Mouse (Mus musculus) G1E (cell line): ENCODE measurements around the gene Nckap5. TPM values are rescaled to one million over a fixed set of nuclear protein-coding genes. Genes with fewer than 3 reads are reported as not detected.
"Not testable (repeated sequence)": the region's sequence is repeated elsewhere in the genome, so short reads cannot be mapped to it uniquely, and the experiment has no call there.

Experiments
- ATAC-seq: 2 replicates; pipeline ENCODE4 v1.8.0; 2016; ENCODE audit warnings: mild to moderate bottlenecking; ENCODE audit not compliant: insufficient number of reproducible peaks, poor library complexity, low FRiP score, severe bottlenecking; ENCODE audit errors: extremely low read depth
- DNase-seq: peaks from one replicate; pipeline ENCODE4 v3.0.0; 2012; ENCODE audit warnings: low spot score
- H3K27me3 ChIP-seq: 2 replicates; pipeline ENCODE4 v1.6.1; 2012; ENCODE audit warnings: mild to moderate bottlenecking, low read length, inconsistent platforms; ENCODE audit not compliant: insufficient read depth
- H3K36me3 ChIP-seq: replicated peaks from 2 replicates; pipeline ENCODE3; 2012; ENCODE audit warnings: mild to moderate bottlenecking, inconsistent platforms
- H3K4me1 ChIP-seq: 2 replicates; pipeline ENCODE4 v1.6.1; 2012; ENCODE audit warnings: low read depth, low read length, inconsistent platforms, mixed read lengths; ENCODE audit not compliant: insufficient read depth
- H3K4me3 ChIP-seq: 2 replicates; pipeline ENCODE4 v1.5.1; 2012; ENCODE audit warnings: low read depth, mild to moderate bottlenecking, inconsistent platforms, low read length, moderate library complexity, mixed read lengths
- H3K9me3 ChIP-seq: replicated peaks from 2 replicates; pipeline ENCODE4 v1.6.1; 2012; ENCODE audit warnings: inconsistent platforms
- CTCF ChIP-seq: IDR thresholded peaks from 2 replicates; pipeline ENCODE4 v1.5.1; 2012; ENCODE audit warnings: low read depth, low read length, inconsistent platforms, mixed read lengths
- GATA1 ChIP-seq: IDR thresholded peaks from 2 replicates; pipeline ENCODE4 v1.6.1; 2012; ENCODE audit warnings: borderline replicate concordance, low read length, inconsistent platforms, mixed read lengths
- GATA2 ChIP-seq: IDR thresholded peaks from 2 replicates; pipeline ENCODE4 v1.6.1; 2012; ENCODE audit warnings: low read depth, low read length, inconsistent platforms, borderline replicate concordance
- POLR2AphosphoS5 ChIP-seq: IDR thresholded peaks from 2 replicates; pipeline ENCODE4 v1.6.1; 2012; ENCODE audit warnings: low read depth, low read length, inconsistent platforms; ENCODE audit not compliant: insufficient replicate concordance
- TAL1 ChIP-seq: conservative IDR thresholded peaks from 2 replicates; pipeline ENCODE4 v1.6.1; 2012; ENCODE audit warnings: low read depth, low read length, inconsistent platforms, mixed read lengths
- polyA plus RNA-seq: library from polyadenylated mRNA; stranded (reverse); fragments of >175 nt; gene quantifications from 2 replicates; pipeline ENCODE4 v1.2.3, GENCODE M21; 2012
- total RNA-seq, 2 experiments: library from RNA; stranded (forward) in 1 of 2; stranded (reverse) in 1 of 2; fragments of 200-1000 nt in 1 of 2; fragments of >200 nt in 1 of 2; fragmentation: Nextera tagmentation in 1 of 2; gene quantifications; 2 replicates each; pipeline ENCODE4 v1.2.3; 2014 to 2017

The Nckap5 gene
- total and polyA plus RNA-seq, 3 experiments, result 0.15 to 0.44 TPM; not detected in 1

- no peak for ATAC-seq
- Histone ChIP-seq H3K9me3 (peaks cover 45% of the 10 kb centered on the region), H3K36me3 (no peaks in the 10 kb centered on the region), H3K27me3 (no peaks in the 10 kb centered on the region), H3K4me3 (no peak overlapping the region), H3K4me1 (no peaks in the 10 kb centered on the region)
- DNase-seq, result no peak
- no peak for TF ChIP-seq TAL1
- no peak for TF ChIP-seq GATA2
- no peak for TF ChIP-seq POLR2AphosphoS5
- TF ChIP-seq GATA1, result no peak
- no peak for TF ChIP-seq CTCF
Measured at GRCm38 (mm10) chr1:126817381-126818034, 13.1 kb downstream of the Nckap5 start.

- peaks cover 29% of the 10 kb centered on the region for H3K9me3 ChIP-seq
- no peaks in the 10 kb centered on the region for H3K36me3 ChIP-seq
- no peaks in the 10 kb centered on the region for H3K27me3 ChIP-seq
- H3K4me3 ChIP-seq, result no peak overlapping the region
- H3K4me1 ChIP-seq, result no peaks in the 10 kb centered on the region
- ATAC-seq, result no peak
- no peak for DNase-seq
- TF ChIP-seq CTCF (no peak), POLR2AphosphoS5 (no peak), GATA2 (no peak), TAL1 (no peak), GATA1 (no peak)
Measured at GRCm38 (mm10) chr1:126806994-126807611, 23.5 kb downstream of the Nckap5 start.

- no peaks in the 10 kb centered on the region for H3K27me3 ChIP-seq
- TF ChIP-seq POLR2AphosphoS5, result no peak
- no peak for TF ChIP-seq TAL1
- TF ChIP-seq GATA2, result no peak
- no peak for TF ChIP-seq GATA1
- no peak for TF ChIP-seq CTCF
- H3K4me3 ChIP-seq, result no peak overlapping the region
- ATAC-seq (no peak), DNase-seq (no peak)
- no peaks in the 10 kb centered on the region for H3K36me3 ChIP-seq
- no peaks in the 10 kb centered on the region for H3K4me1 ChIP-seq
- H3K9me3 ChIP-seq, result peaks cover 32% of the 10 kb centered on the region
Measured at GRCm38 (mm10) chr1:126806548-126806947, 24.1 kb downstream of the Nckap5 start.

GRCm38 (mm10) chr1:126802405-126802804 lies 28.2 kb downstream of the Nckap5 start:
- no peak for DNase-seq
- no peak overlapping the region for H3K4me3 ChIP-seq
- ATAC-seq, result no peak
- peaks cover 38% of the 10 kb centered on the region for H3K9me3 ChIP-seq
- no peaks in the 10 kb centered on the region for H3K36me3 ChIP-seq
- no peaks in the 10 kb centered on the region for H3K27me3 ChIP-seq
- TF ChIP-seq GATA1, result no peak
- TF ChIP-seq POLR2AphosphoS5, result no peak
- TF ChIP-seq GATA2, result no peak
- TF ChIP-seq CTCF, result no peak
- TF ChIP-seq TAL1, result no peak
- no peaks in the 10 kb centered on the region for H3K4me1 ChIP-seq

GRCm38 (mm10) chr1:126801706-126802105 lies 28.9 kb downstream of the Nckap5 start:
- H3K36me3 ChIP-seq, result no peaks in the 10 kb centered on the region
- no peaks in the 10 kb centered on the region for H3K4me1 ChIP-seq
- H3K9me3 ChIP-seq, result peaks cover 38% of the 10 kb centered on the region
- H3K27me3 ChIP-seq, result no peaks in the 10 kb centered on the region
- TF ChIP-seq GATA1 (no peak), CTCF (no peak), POLR2AphosphoS5 (no peak), TAL1 (no peak), GATA2 (no peak)
- no peak for DNase-seq
- no peak for ATAC-seq
- H3K4me3 ChIP-seq, result no peak overlapping the region

GRCm38 (mm10) chr1:126799379-126799798 lies 31.2 kb downstream of the Nckap5 start:
- no peak overlapping the region for H3K4me3 ChIP-seq
- no peaks in the 10 kb centered on the region for H3K36me3 ChIP-seq
- TF ChIP-seq CTCF, result no peak
- no peak for TF ChIP-seq GATA2
- no peak for TF ChIP-seq TAL1
- H3K9me3 ChIP-seq, result peaks cover 35% of the 10 kb centered on the region
- no peak for ATAC-seq
- H3K27me3 ChIP-seq, result no peaks in the 10 kb centered on the region
- H3K4me1 ChIP-seq, result no peaks in the 10 kb centered on the region
- DNase-seq, result no peak

GRCm38 (mm10) chr1:126780354-126780941 lies 50.2 kb downstream of the Nckap5 start:
- not testable (repeated sequence) for H3K27me3 ChIP-seq, H3K9me3 ChIP-seq, H3K4me1 ChIP-seq, DNase-seq, H3K36me3 ChIP-seq, ATAC-seq, H3K4me3 ChIP-seq

GRCm38 (mm10) chr1:126773947-126774346 lies 56.7 kb downstream of the Nckap5 start:
- H3K4me1 ChIP-seq, H3K4me3 ChIP-seq, H3K27me3 ChIP-seq, ATAC-seq, H3K36me3 ChIP-seq, DNase-seq, H3K9me3 ChIP-seq: not testable (repeated sequence)
